Mouse (Mus musculus) MN1 (cell line): ENCODE results near the gene Nanos1.
A peak's percentile ranks its signal among the peaks of the same experiment; 100 is the strongest.

Experiments used
- DNase-seq: peaks from one replicate; pipeline ENCODE4 v3.0.0-alpha.2; 2016; ENCODE audit warnings: low spot score

Gene Nanos1

DNA sequence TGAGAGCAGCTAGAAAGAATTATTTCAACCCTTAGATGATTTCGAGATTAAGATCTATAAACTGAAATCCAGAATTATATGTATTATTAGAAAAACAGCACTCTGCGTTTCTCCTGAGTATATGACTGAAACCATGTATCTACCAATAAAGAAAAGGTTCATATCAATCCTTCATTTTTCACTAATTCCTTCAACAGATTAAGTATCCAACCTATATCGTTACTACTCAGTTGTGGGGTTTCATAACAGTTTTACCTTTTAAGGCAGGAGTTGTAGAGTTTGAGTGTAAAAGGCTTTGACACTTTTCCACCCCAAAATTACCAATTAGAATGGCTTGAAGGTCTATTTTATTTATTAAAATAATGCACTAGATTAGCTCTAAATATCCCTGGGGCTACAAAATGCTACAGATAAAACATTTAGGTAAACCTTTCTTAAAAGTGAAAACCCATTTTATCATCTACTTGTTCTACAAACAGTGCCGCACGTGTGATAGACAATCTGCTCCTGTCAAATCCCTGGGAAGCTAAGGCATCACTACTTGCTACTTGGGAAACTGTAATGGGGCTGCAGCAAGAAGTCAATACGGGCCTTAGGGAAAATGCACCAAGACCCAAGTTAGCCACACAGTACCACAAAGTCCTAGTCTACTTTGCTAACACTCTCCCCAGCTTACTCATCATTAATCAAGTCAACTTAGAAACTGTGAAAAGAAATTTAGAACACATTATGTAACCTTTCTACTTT, 32.6 kb downstream of the Nanos1 start:
- DNase-seq, result peak; percentile 18

DNA sequence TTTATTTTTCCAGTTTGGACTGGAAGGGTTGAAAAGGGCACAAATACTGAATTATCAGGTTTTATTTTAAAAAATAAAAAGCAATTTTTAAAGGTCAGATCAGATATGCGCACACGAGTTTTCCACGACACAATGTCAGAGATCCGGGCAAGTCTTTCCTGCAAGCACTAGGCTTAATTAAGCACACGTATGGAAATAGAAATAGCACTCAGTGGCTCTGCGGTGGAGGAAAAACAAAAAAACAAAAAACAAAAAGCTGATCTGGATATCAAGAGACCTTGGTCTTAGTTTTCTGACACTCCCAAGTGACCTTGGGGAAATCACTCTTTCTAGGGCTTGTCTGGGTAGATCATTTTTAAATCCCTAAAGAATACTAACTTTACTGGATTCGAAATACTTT, 33.7 kb downstream of the Nanos1 start:
- peak; percentile 14 for DNase-seq

- peak; percentile 87 for DNase-seq
Observed at GRCm38 (mm10) chr19:60789919-60790506, 34.2 kb downstream of the Nanos1 start.

- peak; percentile 98 for DNase-seq
Observed at GRCm38 (mm10) chr19:60790551-60791161, 34.9 kb downstream of the Nanos1 start, which contains the start of gene Eif3a. Gene Eif3a (minus strand): TSS chr19:60790658.

GRCm38 (mm10) chr19:60791164-60791563, 35.4 kb downstream of the Nanos1 start:
- DNase-seq, result no peak

- DNase-seq, result no peak
Observed at GRCm38 (mm10) chr19:60793170-60793707, 37.5 kb downstream of the Nanos1 start.

GRCm38 (mm10) chr19:60795244-60795643, 39.5 kb downstream of the Nanos1 start:
- no peak for DNase-seq

- no peak for DNase-seq
Observed at GRCm38 (mm10) chr19:60797415-60797814, 41.6 kb downstream of the Nanos1 start.

- DNase-seq, result no peak
Observed at GRCm38 (mm10) chr19:60799867-60800569, 44.2 kb downstream of the Nanos1 start.

GRCm38 (mm10) chr19:60804903-60805302, 49.1 kb downstream of the Nanos1 start:
- DNase-seq, result no peak
